Mouse (Mus musculus): Measurements from ENCODE around the gene Midn.

DNA sequence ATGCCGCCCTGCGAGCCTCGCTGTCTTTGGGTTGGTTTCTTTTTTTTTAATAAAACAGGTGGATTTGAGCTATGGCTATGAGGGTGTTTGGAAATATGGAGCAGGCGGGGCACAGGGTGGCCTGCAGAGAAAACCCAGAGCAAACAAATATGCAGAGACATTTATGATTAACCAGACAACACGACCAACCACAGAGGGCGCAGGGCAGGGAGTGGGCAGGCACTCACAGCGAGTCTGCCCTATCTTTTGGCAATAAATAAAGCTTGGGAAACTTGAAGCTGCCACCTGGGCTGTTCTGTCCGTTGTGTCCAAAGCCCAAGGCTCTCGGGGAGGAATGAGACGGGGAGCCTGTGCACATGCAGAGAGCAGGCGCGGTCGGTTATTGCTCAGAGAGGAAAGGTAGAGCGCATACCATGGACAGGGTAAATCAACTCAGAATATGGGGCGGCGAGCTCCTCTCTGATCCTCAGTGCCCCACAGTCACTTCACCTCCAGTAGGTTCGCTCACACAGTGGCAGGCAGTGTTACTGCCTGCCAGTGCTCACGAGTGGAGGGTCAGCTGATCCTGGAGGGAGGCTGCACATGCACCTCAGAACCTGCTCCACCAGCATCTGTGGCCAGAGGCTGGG, 17.6 kb upstream of the Midn start:
- TF ChIP-seq ZMIZ1 (IDR thresholded peaks at IDR 0.05; ENCODE audit: low read depth, low read length), result no peak; the same call in 1 of the 2 replicates
- no peak for TF ChIP-seq EP300 (IDR thresholded peaks at IDR 0.05; ENCODE audit: low read depth in 1 of 2, low read length in 2 of 2)
- no peak for TF ChIP-seq GATA1 (IDR thresholded peaks at IDR 0.05; ENCODE audit: low read depth, low read length)
- no peak for TF ChIP-seq CTCF (IDR thresholded peaks at IDR 0.05 in 2 of 3, conservative IDR thresholded peaks at IDR 0.05 in 1 of 3; ENCODE audit: control insufficient read depth in 1 of 3, insufficient read depth in 1 of 3, low read depth in 2 of 3, low read length in 3 of 3, poor library complexity in 1 of 3, severe bottlenecking in 1 of 3)
- no peak; a peak in 1 of 4 replicates for TF ChIP-seq POLR2A (IDR thresholded peaks at IDR 0.05; ENCODE audit: control insufficient read depth in 1 of 2, insufficient read depth in 1 of 2, low read depth in 1 of 2, low read length in 2 of 2, poor library complexity in 1 of 2)
- TF ChIP-seq ZNF384 (IDR thresholded peaks at IDR 0.05; ENCODE audit: low read depth, low read length), result no peak

Data from MEL (cell line).